Mouse (Mus musculus): ENCODE data around the gene Coa6.

GRCm38 (mm10) chr8:126382749-126383148 lies 39.6 kb upstream of the Coa6 start:
- TF ChIP-seq POLR2A (IDR thresholded peaks at IDR 0.05; ENCODE audit: borderline replicate concordance, extremely low read depth, insufficient read depth, insufficient read length, poor library complexity, severe bottlenecking) (no peak), CTCF (IDR thresholded peaks at IDR 0.05; ENCODE audit: borderline replicate concordance, extremely low read depth, insufficient read depth, insufficient read length) (peak; percentile 74)
